Mouse (Mus musculus): ENCODE measurements around the gene Kcnma1.

DNA sequence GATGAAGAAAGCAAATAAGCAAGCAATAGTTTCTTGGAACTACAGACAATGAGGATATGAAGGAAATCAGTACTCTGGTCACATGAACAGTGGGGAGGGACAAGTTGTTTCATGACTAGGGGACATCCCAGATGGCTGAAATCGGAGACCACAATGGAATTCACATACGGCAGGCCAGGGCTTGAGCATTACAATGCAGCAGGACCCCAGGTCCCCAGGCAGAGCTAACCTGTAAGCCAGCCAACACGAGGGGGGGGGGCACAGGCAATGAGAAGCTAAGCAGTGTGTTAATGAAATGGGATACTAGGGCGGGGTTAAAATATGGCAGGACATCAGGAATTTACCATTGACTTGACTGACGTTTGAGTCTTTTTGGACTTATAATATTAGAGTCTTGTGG lies 324.6 kb downstream of the Kcnma1 start:
- TF ChIP-seq CTCF (IDR thresholded peaks at IDR 0.05; ENCODE audit: insufficient read depth, low read depth, low read length) = no peak
- TF ChIP-seq POLR2A (IDR thresholded peaks at IDR 0.05; ENCODE audit: insufficient read depth, low read depth, low read length) = no peak

Data from olfactory bulb, adult 2 months (tissue).